Mouse (Mus musculus) cerebellum, adult 2 months (tissue): ENCODE results near the gene Fgfr2. TPM values are rescaled to one million over a fixed set of nuclear protein-coding genes. Genes with fewer than 3 reads are reported as not detected.

ENCODE experiments used
- DNase-seq, 2 experiments: peaks; one replicate each; pipeline ENCODE4 v3.0.0; 2021
- H3K27ac ChIP-seq: fragments of 200-500 bp; 2 replicates; pipeline ENCODE4 v1.5.1; 2012; ENCODE audit warnings: low read length, control low read depth, inconsistent platforms; ENCODE audit not compliant: insufficient read depth
- H3K27me3 ChIP-seq: fragments of 200-500 bp; 2 replicates; pipeline ENCODE4 v1.6.1; 2012; ENCODE audit warnings: inconsistent platforms, mild to moderate bottlenecking, low read length, moderate library complexity; ENCODE audit not compliant: control insufficient read depth, insufficient read depth
- H3K4me1 ChIP-seq: fragments of 200-500 bp; 2 replicates; pipeline ENCODE4 v1.6.1; 2011; ENCODE audit warnings: low read length; ENCODE audit not compliant: control insufficient read depth, insufficient read depth
- H3K4me3 ChIP-seq: fragments of 200-500 bp; replicated peaks from 2 replicates; pipeline ENCODE3; 2011; ENCODE audit warnings: mild to moderate bottlenecking, low read depth, low read length, control low read depth; ENCODE audit not compliant: insufficient read depth
- CTCF ChIP-seq: fragments of 200-500 bp; IDR thresholded peaks from 2 replicates; pipeline ENCODE4 v1.5.1; 2011; ENCODE audit warnings: low read depth, mild to moderate bottlenecking, control low read depth, low read length, moderate library complexity, borderline replicate concordance; ENCODE audit not compliant: insufficient read depth
- POLR2A ChIP-seq: fragments of 200-500 bp; IDR thresholded peaks from 2 replicates; pipeline ENCODE4 v1.6.1; 2011; ENCODE audit warnings: low read length, control low read depth, borderline replicate concordance; ENCODE audit not compliant: insufficient read depth
- WGBS: fragments of 180-500 bp; shearing (Covaris S2); methylation state at CpG from one replicate; pipeline ENCODE4 v1.1.7; 2018; 5-methylcytosine and 5-hydroxymethylcytosine counted together
- polyA plus RNA-seq: library from polyadenylated mRNA; depleted of rRNA; stranded (reverse); fragments of >200 nt; gene quantifications from 2 replicates; pipeline ENCODE4 v1.2.3, GENCODE M21; 2012

Gene Fgfr2
- polyA plus RNA-seq, 1 experiment, result 95.3 TPM

GRCm38 (mm10) chr7:131880150-131880549, 1243.0 kb downstream of the Fgfr2 start:
- no peak for DNase-seq
- 86% methylated on average over 5 of the region's 5 CpGs for WGBS
- H3K4me3 ChIP-seq, result no peak overlapping the region
- TF ChIP-seq CTCF (no peak), POLR2A (no peak)
- H3K27me3 ChIP-seq, result no peaks in the 10 kb centered on the region
- H3K27ac ChIP-seq, result no peak overlapping the region
- H3K4me1 ChIP-seq, result no peaks in the 10 kb centered on the region

- TF ChIP-seq POLR2A (no peak), CTCF (no peak)
- 75% methylated on average over 8 of the region's 8 CpGs for WGBS
- H3K4me3 ChIP-seq, result no peak overlapping the region
- H3K27me3 ChIP-seq, result no peaks in the 10 kb centered on the region
- no peak overlapping the region for H3K27ac ChIP-seq
- no peak for DNase-seq
- no peaks in the 10 kb centered on the region for H3K4me1 ChIP-seq
Measured at GRCm38 (mm10) chr7:131878846-131879245, 1244.3 kb downstream of the Fgfr2 start.

GRCm38 (mm10) chr7:131861157-131861556, 1262.0 kb downstream of the Fgfr2 start:
- H3K4me1 ChIP-seq, result no peaks in the 10 kb centered on the region; the same call in 1 of the 2 replicates
- H3K27ac ChIP-seq, result no peak overlapping the region
- no peak for DNase-seq
- H3K27me3 ChIP-seq, result no peaks in the 10 kb centered on the region
- no peak for TF ChIP-seq POLR2A
- no peak overlapping the region for H3K4me3 ChIP-seq

GRCm38 (mm10) chr7:131855641-131856040, 1267.5 kb downstream of the Fgfr2 start:
- no peak overlapping the region for H3K4me3 ChIP-seq
- WGBS, result 88% methylated on average over 2 of the region's 2 CpGs
- no peak overlapping the region for H3K27ac ChIP-seq
- H3K4me1 ChIP-seq, result no peaks in the 10 kb centered on the region
- no peaks in the 10 kb centered on the region for H3K27me3 ChIP-seq
- no peak for DNase-seq
- no peak for TF ChIP-seq CTCF
- no peak for TF ChIP-seq POLR2A

- WGBS, result 11% methylated on average over 4 of the region's 4 CpGs
- H3K4me1 ChIP-seq, result no peaks in the 10 kb centered on the region
Measured at GRCm38 (mm10) chr7:131850579-131850978, 1272.6 kb downstream of the Fgfr2 start.

GRCm38 (mm10) chr7:131846066-131846905, 1276.9 kb downstream of the Fgfr2 start:
- Histone ChIP-seq H3K27ac (no peak overlapping the region), H3K4me1 (no peaks in the 10 kb centered on the region), H3K27me3 (no peaks in the 10 kb centered on the region; the same call in 1 of the 2 replicates), H3K4me3 (no peak overlapping the region)
- TF ChIP-seq POLR2A (no peak), CTCF (no peak)
- no peak for DNase-seq
- WGBS, result 62% methylated on average over 20 of the region's 20 CpGs

More at GRCm38 (mm10) chr7:131850579-131850978, 1272.6 kb downstream of the Fgfr2 start:
- no peak for DNase-seq
- TF ChIP-seq POLR2A (no peak), CTCF (no peak)
- H3K4me3 ChIP-seq, result no peak overlapping the region
- no peak overlapping the region for H3K27ac ChIP-seq
- no peaks in the 10 kb centered on the region; the same call in 1 of the 2 replicates for H3K27me3 ChIP-seq

GRCm38 (mm10) chr7:131830261-131830660, 1292.9 kb downstream of the Fgfr2 start:
- no peak overlapping the region for H3K4me3 ChIP-seq
- TF ChIP-seq CTCF, result no peak
- TF ChIP-seq POLR2A, result no peak
- WGBS, result 76% methylated on average over 1 of the region's 1 CpGs
- no peak for DNase-seq
- no peaks in the 10 kb centered on the region for H3K4me1 ChIP-seq
- no peak overlapping the region for H3K27ac ChIP-seq
- no peaks in the 10 kb centered on the region for H3K27me3 ChIP-seq

GRCm38 (mm10) chr7:131826811-131827210, 1296.3 kb downstream of the Fgfr2 start:
- TF ChIP-seq CTCF (no peak), POLR2A (no peak)
- 68% methylated on average over 5 of the region's 5 CpGs for WGBS

More at GRCm38 (mm10) chr7:131826811-131827210, 1296.3 kb downstream of the Fgfr2 start:
- H3K27me3 ChIP-seq, result no peaks in the 10 kb centered on the region
- no peak overlapping the region for H3K4me3 ChIP-seq
- no peak overlapping the region for H3K27ac ChIP-seq
- H3K4me1 ChIP-seq, result no peaks in the 10 kb centered on the region
- no peak for DNase-seq
